Mouse (Mus musculus): ENCODE data around the gene Prdm13. TPM values are rescaled to one million over a fixed set of nuclear protein-coding genes. Genes with fewer than 3 reads are reported as not detected.

The Prdm13 gene
- polyA plus RNA-seq, 1 experiment: not detected

- TF ChIP-seq CTCF (IDR thresholded peaks at IDR 0.05; ENCODE audit: low read depth, low read length) (no peak), POLR2A (IDR thresholded peaks at IDR 0.05; ENCODE audit: borderline replicate concordance, low read depth, low read length) (no peak)
Observed at GRCm38 (mm10) chr4:21678975-21679623, 6.7 kb downstream of the Prdm13 start.

GRCm38 (mm10) chr4:21678101-21678974 is 7.4 kb downstream of the Prdm13 start:
- H3K27ac ChIP-seq (ENCODE audit: insufficient read depth, low read depth, low read length): no peak overlapping the region
- H3K4me3 ChIP-seq (ENCODE audit: insufficient read depth, low read length): peak overlapping the region; percentile 57
- no peak for TF ChIP-seq POLR2A (IDR thresholded peaks at IDR 0.05; ENCODE audit: borderline replicate concordance, low read depth, low read length)
- TF ChIP-seq CTCF (IDR thresholded peaks at IDR 0.05; ENCODE audit: low read depth, low read length): no peak
- peaks cover 6% of the 10 kb centered on the region; the same call in 1 of the 2 replicates for H3K4me1 ChIP-seq (ENCODE audit: control insufficient read depth, insufficient read depth, low read length)

More at GRCm38 (mm10) chr4:21678975-21679623, 6.7 kb downstream of the Prdm13 start:
- Histone ChIP-seq H3K4me1 (ENCODE audit: control insufficient read depth, insufficient read depth, low read length) (peaks cover 6% of the 10 kb centered on the region; the same call in 1 of the 2 replicates), H3K27ac (ENCODE audit: insufficient read depth, low read depth, low read length) (no peak overlapping the region), H3K4me3 (ENCODE audit: insufficient read depth, low read length) (peak overlapping the region; percentile 57)

GRCm38 (mm10) chr4:21674691-21675090 is 11.1 kb downstream of the Prdm13 start:
- TF ChIP-seq CTCF (IDR thresholded peaks at IDR 0.05; ENCODE audit: low read depth, low read length): no peak; the same call in 1 of the 2 replicates
- TF ChIP-seq POLR2A (IDR thresholded peaks at IDR 0.05; ENCODE audit: borderline replicate concordance, low read depth, low read length): no peak
- H3K27ac ChIP-seq (ENCODE audit: insufficient read depth, low read depth, low read length): no peak overlapping the region
- no peak overlapping the region for H3K4me3 ChIP-seq (ENCODE audit: insufficient read depth, low read length)
- H3K4me1 ChIP-seq (ENCODE audit: control insufficient read depth, insufficient read depth, low read length): peaks cover 6% of the 10 kb centered on the region; the same call in 1 of the 2 replicates

- no peak overlapping the region for H3K27ac ChIP-seq (ENCODE audit: insufficient read depth, low read depth, low read length)
- peaks cover 6% of the 10 kb centered on the region; the same call in 1 of the 2 replicates for H3K4me1 ChIP-seq (ENCODE audit: control insufficient read depth, insufficient read depth, low read length)
- no peak for TF ChIP-seq CTCF (IDR thresholded peaks at IDR 0.05; ENCODE audit: low read depth, low read length)
- TF ChIP-seq POLR2A (IDR thresholded peaks at IDR 0.05; ENCODE audit: borderline replicate concordance, low read depth, low read length): no peak
- no peak overlapping the region for H3K4me3 ChIP-seq (ENCODE audit: insufficient read depth, low read length)
Observed at GRCm38 (mm10) chr4:21674042-21674441, 11.7 kb downstream of the Prdm13 start.

- Histone ChIP-seq H3K4me3 (ENCODE audit: insufficient read depth, low read length) (no peak overlapping the region), H3K4me1 (ENCODE audit: control insufficient read depth, insufficient read depth, low read length) (peaks cover 11% of the 10 kb centered on the region), H3K27ac (ENCODE audit: insufficient read depth, low read depth, low read length) (no peak overlapping the region)
- no peak for TF ChIP-seq CTCF (IDR thresholded peaks at IDR 0.05; ENCODE audit: low read depth, low read length)
- TF ChIP-seq POLR2A (IDR thresholded peaks at IDR 0.05; ENCODE audit: borderline replicate concordance, low read depth, low read length): no peak
Observed at GRCm38 (mm10) chr4:21665961-21666360, 19.8 kb downstream of the Prdm13 start.

- Histone ChIP-seq H3K4me3 (ENCODE audit: insufficient read depth, low read length) (no peak overlapping the region), H3K4me1 (ENCODE audit: control insufficient read depth, insufficient read depth, low read length) (no peaks in the 10 kb centered on the region), H3K27ac (ENCODE audit: insufficient read depth, low read depth, low read length) (no peak overlapping the region)
- TF ChIP-seq CTCF (IDR thresholded peaks at IDR 0.05; ENCODE audit: low read depth, low read length): no peak
- no peak for TF ChIP-seq POLR2A (IDR thresholded peaks at IDR 0.05; ENCODE audit: borderline replicate concordance, low read depth, low read length)
Observed at GRCm38 (mm10) chr4:21658184-21658583, 27.6 kb downstream of the Prdm13 start.

- no peaks in the 10 kb centered on the region for H3K4me1 ChIP-seq (ENCODE audit: control insufficient read depth, insufficient read depth, low read length)
- no peak overlapping the region for H3K4me3 ChIP-seq (ENCODE audit: insufficient read depth, low read length)
- TF ChIP-seq CTCF (IDR thresholded peaks at IDR 0.05; ENCODE audit: low read depth, low read length): no peak
- TF ChIP-seq POLR2A (IDR thresholded peaks at IDR 0.05; ENCODE audit: borderline replicate concordance, low read depth, low read length): no peak
- H3K27ac ChIP-seq (ENCODE audit: insufficient read depth, low read depth, low read length): no peak overlapping the region
Observed at GRCm38 (mm10) chr4:21629275-21629583, 56.5 kb downstream of the Prdm13 start.

- TF ChIP-seq CTCF (IDR thresholded peaks at IDR 0.05; ENCODE audit: low read depth, low read length): no peak
- no peak for TF ChIP-seq POLR2A (IDR thresholded peaks at IDR 0.05; ENCODE audit: borderline replicate concordance, low read depth, low read length)
- H3K27ac ChIP-seq (ENCODE audit: insufficient read depth, low read depth, low read length): no peak overlapping the region
Observed at GRCm38 (mm10) chr4:21628367-21629274, 57.1 kb downstream of the Prdm13 start.

More at GRCm38 (mm10) chr4:21628367-21629274, 57.1 kb downstream of the Prdm13 start:
- no peak overlapping the region for H3K4me3 ChIP-seq (ENCODE audit: insufficient read depth, low read length)
- no peaks in the 10 kb centered on the region for H3K4me1 ChIP-seq (ENCODE audit: control insufficient read depth, insufficient read depth, low read length)

Other genes with a start within 250 kb of the Prdm13 start
- gene Ccnc, start 41.7 kb upstream of the Prdm13 start, polyA plus RNA-seq (2012; ENCODE audit: insufficient read depth, insufficient read length, missing spikeins): 27.5 and 27.8 TPM in 2 replicates
- gene Usp45, start 81.2 kb upstream of the Prdm13 start, polyA plus RNA-seq (2012; ENCODE audit: insufficient read depth, insufficient read length, missing spikeins): 23.0 and 23.7 TPM in 2 replicates
- gene Tstd3, start 81.2 kb upstream of the Prdm13 start, polyA plus RNA-seq (2012; ENCODE audit: insufficient read depth, insufficient read length, missing spikeins): 19.6 and 22.4 TPM in 2 replicates
- gene Pnisr, start 161.6 kb upstream of the Prdm13 start, polyA plus RNA-seq (2012; ENCODE audit: insufficient read depth, insufficient read length, missing spikeins): 203 and 253 TPM in 2 replicates
- 5.4 and 6.0 TPM in 2 replicates for gene Coq3, start 193.7 kb upstream of the Prdm13 start, polyA plus RNA-seq (2012; ENCODE audit: insufficient read depth, insufficient read length, missing spikeins)
- not detected in 2 replicates for gene Faxc, start 245.4 kb upstream of the Prdm13 start, polyA plus RNA-seq (2012; ENCODE audit: insufficient read depth, insufficient read length, missing spikeins)